Mouse (Mus musculus): ENCODE results near the gene Lsamp.
"Not testable (repeated sequence)": the region's sequence is repeated elsewhere in the genome, so short reads cannot be mapped to it uniquely, and the experiment has no call there.

Gene Lsamp

GRCm38 (mm10) chr16:41937596-41937990 is 1953.4 kb downstream of the Lsamp start:
- CTCF ChIA-PET, result no interaction called here

DNA sequence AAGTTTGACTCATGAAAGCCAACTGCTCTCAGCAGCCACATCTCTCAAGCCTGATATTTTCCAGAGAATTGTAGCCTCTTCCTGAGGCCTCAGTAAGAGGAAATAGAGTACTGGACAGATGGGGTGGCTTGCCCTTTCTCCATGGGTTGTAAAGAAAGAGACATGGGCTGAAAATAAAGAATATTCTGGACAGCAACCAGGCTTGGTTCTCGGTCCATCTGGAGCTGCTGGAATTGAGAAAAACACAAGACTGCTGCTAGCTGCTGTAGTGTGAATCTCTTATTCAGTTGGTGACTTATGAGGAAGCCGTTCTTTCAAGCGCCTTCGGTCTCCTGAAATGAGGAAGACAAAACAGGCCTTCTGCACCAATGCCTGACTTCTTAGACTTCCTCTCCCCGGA is 1954.1 kb downstream of the Lsamp start:
- CTCF ChIA-PET, result no interaction called here

GRCm38 (mm10) chr16:41941591-41942315 is 1957.6 kb downstream of the Lsamp start:
- CTCF ChIA-PET, result no interaction called here

- CTCF ChIA-PET, result no interaction called here
Measured at GRCm38 (mm10) chr16:41957811-41958210, 1973.7 kb downstream of the Lsamp start.

DNA sequence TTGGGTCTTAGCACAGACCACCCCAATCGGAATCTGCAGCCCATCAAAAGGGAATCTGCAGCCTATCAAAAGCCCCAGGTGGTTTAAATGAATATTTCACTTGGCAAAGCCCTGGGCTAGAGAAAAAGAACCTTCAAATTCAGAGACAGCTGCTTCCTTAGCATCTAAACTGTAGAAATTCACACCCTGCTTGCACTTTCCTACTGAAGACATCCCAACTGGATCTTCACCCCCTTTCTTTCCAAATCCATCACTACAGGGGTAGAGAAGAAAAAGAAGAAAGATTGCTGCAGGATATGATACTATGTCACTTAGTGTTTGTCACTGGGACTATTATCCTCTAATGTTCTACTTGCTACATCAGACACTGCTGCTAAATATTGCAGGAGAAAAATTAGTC is 1981.5 kb downstream of the Lsamp start:
- CTCF ChIA-PET, result no interaction called here

GRCm38 (mm10) chr16:41969215-41969614 is 1985.1 kb downstream of the Lsamp start:
- CTCF ChIA-PET, result no interaction called here

- CTCF ChIA-PET, result no interaction called here
Measured at GRCm38 (mm10) chr16:41974866-41975719, 1990.9 kb downstream of the Lsamp start.

DNA sequence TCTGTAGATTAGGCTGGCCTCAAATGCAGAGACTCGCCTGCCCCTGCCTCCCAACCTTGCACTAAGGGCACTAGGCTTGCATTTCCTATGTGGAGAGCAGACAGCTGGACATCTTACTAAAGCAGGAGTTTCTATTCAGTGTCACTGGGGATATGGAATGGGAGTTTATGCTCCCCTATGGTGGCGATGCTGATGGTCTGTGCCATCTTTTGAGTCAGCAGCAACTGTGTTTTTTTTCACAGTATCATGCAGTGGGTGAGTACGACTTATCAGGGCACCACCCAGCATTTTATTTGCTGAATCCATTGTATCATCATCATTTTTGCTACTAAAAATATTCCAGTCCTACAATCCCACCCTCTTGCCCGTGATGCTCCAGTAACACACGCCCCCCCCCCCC is 1992.7 kb downstream of the Lsamp start:
- CTCF ChIA-PET, result no interaction called here

GRCm38 (mm10) chr16:41996956-41997355 is 2012.8 kb downstream of the Lsamp start:
- CTCF ChIA-PET, result no interaction called here

GRCm38 (mm10) chr16:42002925-42003324 is 2018.8 kb downstream of the Lsamp start:
- CTCF ChIA-PET, result no interaction called here

- CTCF ChIA-PET, result not testable (repeated sequence)
Measured at GRCm38 (mm10) chr16:42003506-42003905, 2019.3 kb downstream of the Lsamp start.

DNA sequence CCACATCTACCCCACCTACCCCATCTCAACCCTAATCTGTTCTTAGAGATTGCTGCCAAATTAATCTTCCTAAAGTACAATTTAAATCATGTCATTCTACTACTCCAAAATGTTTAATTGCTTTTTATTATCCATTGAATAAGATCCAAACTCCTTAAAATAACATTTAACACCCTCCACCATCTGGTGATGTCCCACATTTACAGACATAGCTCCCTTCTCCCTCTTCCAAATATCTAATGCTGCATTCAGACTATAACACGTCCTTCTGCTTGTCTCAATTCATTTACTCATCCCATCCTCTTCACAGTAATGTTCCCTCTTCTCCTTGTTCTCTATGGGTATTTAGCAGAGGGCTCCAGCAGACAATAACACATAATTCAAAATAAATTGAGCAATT is 2020.0 kb downstream of the Lsamp start:
- CTCF ChIA-PET, result no interaction called here

DNA sequence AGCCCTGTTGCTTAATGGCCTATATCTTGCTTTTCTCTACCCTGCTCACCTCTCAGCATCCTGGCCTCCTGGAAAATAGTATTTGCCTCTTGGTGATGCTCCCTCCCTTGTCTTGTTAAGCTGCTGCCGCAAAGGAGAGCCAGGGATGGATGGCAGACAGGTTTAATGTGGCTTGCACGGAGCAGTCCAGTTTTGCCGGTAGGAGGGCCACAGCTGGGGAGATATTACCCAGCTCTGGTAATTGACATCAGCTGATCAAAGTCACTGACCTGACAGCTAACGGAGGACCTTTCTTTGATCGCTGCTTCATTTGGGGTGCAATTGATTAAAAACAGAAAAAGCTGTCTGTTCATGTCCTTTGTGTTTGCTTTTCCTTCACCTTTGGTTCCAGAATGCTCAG is 2030.8 kb downstream of the Lsamp start:
- CTCF ChIA-PET, result no interaction called here

- CTCF ChIA-PET, result no interaction called here
Measured at GRCm38 (mm10) chr16:42015443-42015842, 2031.3 kb downstream of the Lsamp start.

DNA sequence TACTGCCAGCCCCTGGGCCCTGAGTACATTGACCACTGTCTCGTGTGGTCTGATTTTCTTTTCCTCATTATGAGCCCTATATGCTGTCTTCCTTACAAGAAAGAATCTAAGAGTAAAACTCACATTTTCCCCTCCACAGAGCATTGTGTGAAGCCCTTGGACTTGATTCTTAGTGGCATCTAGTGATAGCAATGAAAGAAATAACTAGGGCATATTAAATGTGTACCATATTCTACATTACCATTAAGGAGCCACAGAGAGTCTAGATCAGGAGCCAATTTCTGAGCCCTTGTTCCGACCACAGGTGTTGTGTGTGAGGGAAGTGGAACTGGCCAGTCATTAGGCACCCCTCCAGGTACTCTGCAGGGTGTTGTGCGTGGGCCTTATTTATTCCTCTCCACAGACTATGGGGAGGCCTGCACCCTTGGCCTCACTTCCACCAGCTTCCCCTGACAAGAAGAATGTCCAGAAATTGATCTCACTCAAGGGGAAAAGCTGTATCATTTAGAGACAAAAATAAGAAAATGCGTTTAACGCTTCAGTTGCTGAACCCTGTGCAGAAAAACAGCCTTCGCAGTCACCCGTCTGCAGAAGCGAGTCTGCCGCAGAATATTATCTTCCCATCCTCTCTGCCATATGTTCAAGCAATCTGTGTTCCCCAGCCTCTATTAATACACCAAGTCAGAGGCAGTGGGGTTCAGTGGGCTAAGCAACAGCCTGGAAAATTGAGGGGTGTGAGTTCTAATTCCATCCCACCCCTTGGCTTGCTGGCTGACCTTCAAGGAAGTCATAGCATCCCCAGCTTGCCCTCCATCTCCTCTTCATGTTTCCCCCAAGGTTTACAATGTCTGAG is 2032.9 kb downstream of the Lsamp start:
- CTCF ChIA-PET, result no interaction called here

- CTCF ChIA-PET, result no interaction called here
Measured at GRCm38 (mm10) chr16:42022566-42022965, 2038.4 kb downstream of the Lsamp start.

DNA sequence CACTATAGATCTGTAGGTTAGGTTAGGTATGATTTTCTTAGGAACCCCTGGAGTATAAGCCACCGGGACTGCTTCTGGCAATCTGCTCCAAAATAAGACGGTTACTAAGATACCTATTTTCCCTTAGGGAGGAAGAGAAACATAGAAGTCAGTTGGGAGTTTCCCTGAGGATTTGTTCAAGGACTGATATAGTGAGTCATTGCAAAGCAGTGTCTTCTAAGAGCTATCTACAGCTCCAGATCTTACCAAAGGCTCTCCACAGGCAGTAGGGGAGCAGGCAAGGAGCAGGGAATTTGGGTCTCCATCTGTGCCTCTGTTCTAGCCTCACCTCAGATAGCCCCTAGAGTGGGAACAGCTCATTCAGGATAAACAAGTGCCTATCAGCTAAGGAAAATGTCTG is 2047.9 kb downstream of the Lsamp start:
- CTCF ChIA-PET, result no interaction called here

- CTCF ChIA-PET, result interaction anchor here (0.5 kb wide), 1 partner anchor 162 kb away, joined by 3 read pairs; no protein-coding TSS in a partner anchor
Measured at GRCm38 (mm10) chr16:42033449-42033848, 2049.3 kb downstream of the Lsamp start.

DNA sequence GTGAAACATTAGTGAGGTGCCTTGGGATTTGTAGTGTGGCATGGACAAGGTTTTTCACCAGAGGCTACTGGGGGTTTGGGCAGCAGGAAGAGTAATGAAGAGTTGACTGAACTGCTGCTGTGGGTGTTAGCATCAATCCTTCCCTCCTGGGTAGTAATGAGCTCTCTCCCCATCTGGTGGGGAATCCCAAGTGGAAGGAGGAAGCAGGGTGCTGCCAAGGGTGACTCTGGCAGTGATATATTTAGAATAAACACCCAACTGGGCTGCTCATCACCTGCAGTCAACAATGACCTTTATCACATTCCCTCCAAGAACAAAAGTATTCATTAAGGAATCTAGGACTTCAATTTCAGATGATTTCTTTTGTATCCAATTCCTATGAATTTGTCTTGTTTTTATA is 2064.0 kb downstream of the Lsamp start:
- CTCF ChIA-PET, result no interaction called here

DNA sequence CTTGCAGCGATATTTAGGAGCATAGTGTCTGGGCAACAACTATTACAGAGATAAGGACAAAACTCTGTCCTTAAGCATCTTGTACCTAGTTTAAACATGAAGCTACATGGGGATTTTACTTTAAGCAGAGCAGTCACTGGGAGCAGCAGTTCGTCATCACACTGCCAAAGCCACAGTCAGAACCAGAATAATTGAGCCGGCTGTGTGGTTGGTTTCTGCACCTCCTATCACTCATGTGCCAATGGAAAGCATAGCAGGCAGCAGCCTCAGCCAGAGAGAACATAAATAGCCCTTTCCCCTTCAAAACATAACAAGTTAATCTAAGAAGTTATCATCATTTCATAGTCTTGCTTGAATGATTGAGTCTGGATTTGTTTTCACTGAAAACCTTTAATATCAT is 2075.8 kb downstream of the Lsamp start:
- CTCF ChIA-PET, result no interaction called here

DNA sequence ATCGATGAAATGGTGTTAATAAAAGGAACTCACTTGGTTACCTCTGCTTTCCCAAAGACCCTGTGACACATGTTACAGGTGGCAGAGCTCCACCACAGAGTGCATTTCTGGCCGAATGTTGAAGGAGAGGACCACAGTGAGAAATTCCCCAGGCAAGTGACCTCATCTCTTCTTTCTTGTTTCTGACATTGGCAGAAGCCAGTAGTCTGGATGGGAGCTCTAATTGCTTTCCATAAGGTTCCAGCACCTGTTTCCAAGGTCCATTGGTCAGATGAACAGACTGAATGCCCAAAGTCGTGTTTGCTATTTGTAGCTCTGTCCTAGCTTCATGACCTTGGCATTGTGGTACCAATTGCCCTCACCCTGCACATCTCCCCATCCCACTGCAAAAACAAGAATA is 2090.2 kb downstream of the Lsamp start:
- CTCF ChIA-PET, result no interaction called here

DNA sequence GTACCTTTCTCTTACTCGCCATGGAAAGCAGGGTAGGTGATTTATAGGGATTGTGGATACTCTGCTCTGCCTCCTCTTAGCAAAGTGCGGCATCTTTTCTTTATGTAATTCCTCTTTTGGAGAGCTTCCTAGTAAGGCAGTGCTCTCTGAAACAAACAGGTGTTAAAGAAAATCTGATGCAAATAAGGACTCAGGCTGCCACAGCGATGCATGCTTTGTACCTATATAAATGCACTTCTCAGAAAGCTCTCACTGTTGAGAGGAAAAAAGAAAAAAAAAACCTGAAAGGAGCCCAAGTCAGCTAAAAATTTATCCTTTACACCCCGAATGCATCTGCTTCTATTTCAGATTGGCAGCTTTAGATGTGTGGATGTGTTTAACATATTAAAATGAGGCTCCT is 2095.4 kb downstream of the Lsamp start:
- CTCF ChIA-PET, result no interaction called here

DNA sequence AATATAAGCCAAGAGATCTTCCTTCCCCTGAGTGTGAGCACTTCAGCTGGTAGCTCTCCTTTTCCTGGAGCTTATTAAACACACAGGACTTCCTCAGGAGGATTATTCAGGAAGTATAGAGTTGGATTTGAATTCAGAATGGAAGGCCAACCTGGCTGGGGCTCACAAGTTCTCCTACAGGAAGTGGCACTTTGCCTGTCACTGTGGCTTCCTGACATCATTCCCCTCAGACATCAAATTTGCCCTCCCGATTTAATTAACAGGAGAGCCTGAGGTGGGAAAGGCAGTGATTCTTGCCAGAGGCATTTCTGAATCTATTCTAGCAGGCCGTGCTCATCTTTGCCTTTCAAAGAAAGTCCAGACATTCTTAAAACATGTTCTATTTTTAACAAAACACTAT is 2097.4 kb downstream of the Lsamp start:
- CTCF ChIA-PET, result no interaction called here

Data from spleen, embryonic (tissue).